Mouse (Mus musculus): ENCODE measurements around the gene Ripor3. TPM values are rescaled to one million over a fixed set of nuclear protein-coding genes. Genes with fewer than 3 reads are reported as not detected.

The Ripor3 gene
- polyA plus RNA-seq, 1 experiment from 2014 or later, result 3.0 TPM

- Histone ChIP-seq H3K36me3 (ENCODE audit: control insufficient read depth, insufficient read depth, low read length) (no peaks in the 10 kb centered on the region), H3K27ac (replicated peaks) (peak overlapping the region; percentile 80), H3K4me1 (replicated peaks; ENCODE audit: control insufficient read depth, insufficient read depth) (peaks cover 3% of the 10 kb centered on the region), H3K4me3 (ENCODE audit: low read depth, low read length) (no peak overlapping the region), H3K4me2 (replicated peaks; ENCODE audit: low read depth) (no peak overlapping the region), H3K9me3 (ENCODE audit: control insufficient read depth, low read length) (no peaks in the 10 kb centered on the region), H3K27me3 (ENCODE audit: control insufficient read depth, insufficient read depth, low read length) (no peaks in the 10 kb centered on the region), H3K9ac (ENCODE audit: low read length) (no peak overlapping the region)
- peak; percentile 46 for DNase-seq (ENCODE audit: low spot score)
- ATAC-seq (ENCODE audit: low FRiP score, low TSS enrichment), result peak; percentile 65
- 18% methylated on average over 3 of the region's 3 CpGs for WGBS
- TF ChIP-seq EP300 (optimal IDR thresholded peaks at IDR 0.05), result no peak
- TF ChIP-seq CTCF (IDR thresholded peaks at IDR 0.05; ENCODE audit: low read depth), result no peak
Measured at GRCm38 (mm10) chr2:168026467-168026866, 16.0 kb upstream of the Ripor3 start.

GRCm38 (mm10) chr2:168025882-168026281 lies 15.5 kb upstream of the Ripor3 start:
- Histone ChIP-seq H3K4me1 (replicated peaks; ENCODE audit: control insufficient read depth, insufficient read depth) (peaks cover 3% of the 10 kb centered on the region), H3K27ac (replicated peaks) (peak overlapping the region; percentile 80), H3K4me2 (replicated peaks; ENCODE audit: low read depth) (no peak overlapping the region), H3K9me3 (ENCODE audit: control insufficient read depth, low read length) (no peaks in the 10 kb centered on the region), H3K9ac (ENCODE audit: low read length) (no peak overlapping the region), H3K4me3 (ENCODE audit: low read depth, low read length) (no peak overlapping the region), H3K36me3 (ENCODE audit: control insufficient read depth, insufficient read depth, low read length) (no peaks in the 10 kb centered on the region), H3K27me3 (ENCODE audit: control insufficient read depth, insufficient read depth, low read length) (no peaks in the 10 kb centered on the region)
- DNase-seq (ENCODE audit: low spot score) (peak; percentile 51), ATAC-seq (ENCODE audit: low FRiP score, low TSS enrichment) (no peak)
- WGBS, result 86% methylated on average over 8 of the region's 8 CpGs
- TF ChIP-seq EP300 (optimal IDR thresholded peaks at IDR 0.05) (no peak), CTCF (IDR thresholded peaks at IDR 0.05; ENCODE audit: low read depth) (peak; percentile 66)

GRCm38 (mm10) chr2:168025174-168025573 lies 14.8 kb upstream of the Ripor3 start:
- H3K4me2 ChIP-seq (replicated peaks; ENCODE audit: low read depth), result no peak overlapping the region
- 35% methylated on average over 12 of the region's 12 CpGs for WGBS
- H3K4me3 ChIP-seq (ENCODE audit: low read depth, low read length), result no peak overlapping the region
- ATAC-seq (ENCODE audit: low FRiP score, low TSS enrichment) (peak; percentile 36; the same call in 1 of the 2 replicates), DNase-seq (ENCODE audit: low spot score) (peak; percentile 60)
- no peak overlapping the region for H3K9ac ChIP-seq (ENCODE audit: low read length)
- no peaks in the 10 kb centered on the region for H3K36me3 ChIP-seq (ENCODE audit: control insufficient read depth, insufficient read depth, low read length)
- H3K27ac ChIP-seq (replicated peaks), result peak overlapping the region; percentile 80
- no peaks in the 10 kb centered on the region for H3K27me3 ChIP-seq (ENCODE audit: control insufficient read depth, insufficient read depth, low read length)
- TF ChIP-seq CTCF (IDR thresholded peaks at IDR 0.05; ENCODE audit: low read depth) (no peak), EP300 (optimal IDR thresholded peaks at IDR 0.05) (no peak)
- H3K4me1 ChIP-seq (replicated peaks; ENCODE audit: control insufficient read depth, insufficient read depth), result peaks cover 3% of the 10 kb centered on the region
- no peaks in the 10 kb centered on the region for H3K9me3 ChIP-seq (ENCODE audit: control insufficient read depth, low read length)

DNA sequence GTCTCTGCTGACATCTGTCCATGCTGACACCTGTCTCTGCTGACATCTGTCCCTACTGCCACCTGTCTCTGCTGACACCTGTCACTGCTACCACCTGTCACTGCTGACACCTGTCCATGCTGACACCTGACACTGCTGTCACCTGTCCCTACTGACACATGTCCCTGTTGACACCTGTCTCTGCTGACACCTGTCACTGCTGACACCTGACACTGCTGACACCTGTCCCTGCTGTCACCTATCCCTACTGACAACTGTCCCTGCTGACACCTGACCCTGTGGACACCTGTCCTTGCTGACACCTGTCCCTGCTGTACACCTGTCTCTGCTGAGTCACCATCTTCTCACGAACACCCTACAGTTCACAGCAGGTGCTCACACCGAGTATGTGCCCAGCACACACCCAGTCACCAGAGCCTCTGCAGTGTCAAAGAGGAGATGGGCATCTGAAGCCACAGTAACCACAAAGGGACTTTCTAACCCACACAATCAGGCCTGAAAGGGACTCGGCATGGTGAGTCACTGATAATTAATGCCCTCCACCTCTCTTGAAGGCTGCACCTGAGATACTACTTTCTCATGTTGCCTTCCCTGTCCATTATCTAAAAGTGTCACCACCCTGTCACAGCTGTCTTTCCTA lies 13.5 kb upstream of the Ripor3 start:
- DNase-seq (ENCODE audit: low spot score) (no peak), ATAC-seq (ENCODE audit: low FRiP score, low TSS enrichment) (peak; percentile 50)
- Histone ChIP-seq H3K4me2 (replicated peaks; ENCODE audit: low read depth) (no peak overlapping the region), H3K4me3 (ENCODE audit: low read depth, low read length) (no peak overlapping the region), H3K27me3 (ENCODE audit: control insufficient read depth, insufficient read depth, low read length) (no peaks in the 10 kb centered on the region), H3K9me3 (ENCODE audit: control insufficient read depth, low read length) (no peaks in the 10 kb centered on the region), H3K27ac (replicated peaks) (peak overlapping the region; percentile 8; the same call in 1 of the 2 replicates), H3K4me1 (replicated peaks; ENCODE audit: control insufficient read depth, insufficient read depth) (peaks cover 6% of the 10 kb centered on the region), H3K9ac (ENCODE audit: low read length) (no peak overlapping the region), H3K36me3 (ENCODE audit: control insufficient read depth, insufficient read depth, low read length) (no peaks in the 10 kb centered on the region)
- WGBS, result 55% methylated on average over 3 of the region's 3 CpGs
- TF ChIP-seq CTCF (IDR thresholded peaks at IDR 0.05; ENCODE audit: low read depth) (no peak), EP300 (optimal IDR thresholded peaks at IDR 0.05) (no peak)

DNA sequence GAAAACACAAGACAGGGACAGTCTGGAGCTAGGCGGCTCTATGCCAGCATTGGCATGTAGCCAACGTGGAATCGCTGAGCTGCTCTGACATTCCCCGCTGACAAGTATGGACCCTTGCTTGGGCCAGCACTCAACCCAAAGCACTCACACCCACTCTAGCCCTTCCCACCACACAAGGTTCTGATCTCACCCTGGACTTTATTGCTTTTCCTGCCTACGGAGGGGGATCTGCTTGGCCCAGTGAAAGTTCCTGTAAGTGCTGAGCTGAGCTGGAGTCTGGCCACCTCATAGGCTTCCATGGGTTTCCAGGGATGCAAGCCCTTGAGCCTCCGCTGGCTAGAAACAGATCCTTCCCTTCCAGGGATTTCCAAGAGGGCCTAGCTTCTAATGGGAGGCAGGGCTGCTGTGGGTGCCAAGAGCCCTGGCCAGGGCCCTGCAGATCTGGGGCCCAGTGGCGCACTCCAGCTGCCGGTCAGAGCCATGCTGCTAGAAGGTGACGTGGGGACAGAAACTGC lies 8.8 kb upstream of the Ripor3 start:
- ATAC-seq (ENCODE audit: low FRiP score, low TSS enrichment) (peak; percentile 21; the same call in 1 of the 2 replicates), DNase-seq (ENCODE audit: low spot score) (no peak)

DNA sequence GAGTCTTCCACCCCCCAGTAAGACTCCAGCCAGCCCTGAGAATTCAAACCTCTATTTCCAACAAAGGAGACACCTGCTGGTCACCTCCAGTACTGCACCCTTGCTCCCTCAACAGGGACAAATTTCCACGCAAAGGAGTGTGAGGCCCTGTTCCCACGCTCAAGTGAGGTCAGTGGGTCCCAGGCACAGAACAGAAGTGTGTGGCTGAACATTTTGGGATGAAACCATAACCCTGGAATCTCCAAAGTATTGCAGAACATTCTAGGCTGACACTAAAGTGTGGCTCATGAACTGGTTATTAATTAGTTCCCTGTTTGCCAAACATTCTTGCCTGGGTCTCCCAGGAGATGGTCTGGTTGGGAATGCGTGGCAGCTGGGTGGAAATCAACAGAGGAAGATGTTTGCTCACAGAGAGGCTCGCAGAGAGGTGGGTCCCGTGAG lies 6.6 kb upstream of the Ripor3 start:
- TF ChIP-seq EP300 (optimal IDR thresholded peaks at IDR 0.05) (no peak), CTCF (IDR thresholded peaks at IDR 0.05; ENCODE audit: low read depth) (peak; percentile 88)
- WGBS, result 9% methylated on average over 5 of the region's 5 CpGs
- Histone ChIP-seq H3K27me3 (ENCODE audit: control insufficient read depth, insufficient read depth, low read length) (no peaks in the 10 kb centered on the region), H3K27ac (replicated peaks) (peak overlapping the region; percentile 71), H3K9ac (ENCODE audit: low read length) (no peak overlapping the region), H3K4me1 (replicated peaks; ENCODE audit: control insufficient read depth, insufficient read depth) (peaks cover 9% of the 10 kb centered on the region), H3K4me3 (ENCODE audit: low read depth, low read length) (no peak overlapping the region), H3K4me2 (replicated peaks; ENCODE audit: low read depth) (no peak overlapping the region), H3K36me3 (ENCODE audit: control insufficient read depth, insufficient read depth, low read length) (no peaks in the 10 kb centered on the region), H3K9me3 (ENCODE audit: control insufficient read depth, low read length) (no peaks in the 10 kb centered on the region)
- peak; percentile 22; the same call in 1 of the 2 replicates for ATAC-seq (ENCODE audit: low FRiP score, low TSS enrichment)
- peak; percentile 81 for DNase-seq (ENCODE audit: low spot score)

More for the DNA sequence above, 8.8 kb upstream of the Ripor3 start:
- H3K27me3 ChIP-seq (ENCODE audit: control insufficient read depth, insufficient read depth, low read length), result no peaks in the 10 kb centered on the region
- WGBS, result 45% methylated on average over 9 of the region's 9 CpGs
- H3K4me1 ChIP-seq (replicated peaks; ENCODE audit: control insufficient read depth, insufficient read depth), result peaks cover 9% of the 10 kb centered on the region
- no peak for TF ChIP-seq EP300 (optimal IDR thresholded peaks at IDR 0.05)
- TF ChIP-seq CTCF (IDR thresholded peaks at IDR 0.05; ENCODE audit: low read depth), result peak; percentile 16; the same call in 1 of the 2 replicates
- no peaks in the 10 kb centered on the region for H3K36me3 ChIP-seq (ENCODE audit: control insufficient read depth, insufficient read depth, low read length)
- H3K27ac ChIP-seq (replicated peaks), result peak overlapping the region; percentile 77
- H3K9me3 ChIP-seq (ENCODE audit: control insufficient read depth, low read length), result no peaks in the 10 kb centered on the region
- no peak overlapping the region for H3K4me3 ChIP-seq (ENCODE audit: low read depth, low read length)
- no peak overlapping the region for H3K4me2 ChIP-seq (replicated peaks; ENCODE audit: low read depth)
- H3K9ac ChIP-seq (ENCODE audit: low read length), result no peak overlapping the region

Measured in stomach, postnatal 0 days (tissue).